Mouse (Mus musculus) liver, embryonic 15.5 days (tissue): ENCODE results near the gene Itgb2l. TPM values are rescaled to one million over a fixed set of nuclear protein-coding genes. Genes with fewer than 3 reads are reported as not detected.

ENCODE experiments used
- ATAC-seq: fragments of 200-750 bp; cut with Nextera tagmentation; 2 replicates; pipeline ENCODE4 v1.8.0; 2017; ENCODE audit warnings: moderate number of reproducible peaks, mild to moderate bottlenecking, moderate library complexity; ENCODE audit not compliant: insufficient read depth
- H3K27ac ChIP-seq: fragments of 300-500 bp; sonication (generic); replicated peaks from 2 replicates; pipeline ENCODE4 v1.5.1; 2015; ENCODE audit warnings: mild to moderate bottlenecking, inconsistent platforms
- H3K27me3 ChIP-seq: fragments of 300-500 bp; sonication (generic); 2 replicates; pipeline ENCODE4 v1.6.1; 2015; ENCODE audit warnings: mild to moderate bottlenecking, inconsistent platforms
- H3K36me3 ChIP-seq: fragments of 300-500 bp; sonication (generic); replicated peaks from 2 replicates; pipeline ENCODE4 v1.6.1; 2015; ENCODE audit warnings: moderate library complexity, mild to moderate bottlenecking, inconsistent platforms
- H3K4me1 ChIP-seq: fragments of 300-500 bp; sonication (generic); replicated peaks from 2 replicates; pipeline ENCODE4 v1.6.1; 2015; ENCODE audit warnings: inconsistent platforms
- H3K4me2 ChIP-seq: fragments of 300-500 bp; sonication (generic); 2 replicates; pipeline ENCODE4 v1.6.1; 2015; ENCODE audit warnings: moderate library complexity, mild to moderate bottlenecking, inconsistent platforms
- H3K4me3 ChIP-seq: fragments of 300-500 bp; sonication (generic); replicated peaks from 2 replicates; pipeline ENCODE4 v1.5.1; 2015; ENCODE audit warnings: mild to moderate bottlenecking, inconsistent platforms
- H3K9ac ChIP-seq: fragments of 300-500 bp; sonication (generic); 2 replicates; pipeline ENCODE4 v1.6.1; 2015; ENCODE audit warnings: moderate library complexity, mild to moderate bottlenecking, inconsistent platforms
- H3K9me3 ChIP-seq: fragments of 300-500 bp; sonication (generic); replicated peaks from 2 replicates; pipeline ENCODE4 v1.6.1; 2016; ENCODE audit warnings: inconsistent platforms
- WGBS: fragments of 180-500 bp; shearing (Covaris S2); methylation state at CpG from one replicate; pipeline ENCODE4 v1.1.7; 2015; ENCODE audit warnings: mixed read lengths; ENCODE audit not compliant: insufficient replicate concordance; 5-methylcytosine and 5-hydroxymethylcytosine counted together
- polyA plus RNA-seq: library from polyadenylated mRNA; unstranded; fragments of >200 nt; fragmentation: Nextera tagmentation; extraction: Ambion mirVana; gene quantifications from 2 replicates; pipeline ENCODE4 v1.2.1, GENCODE M21; 2015

Gene Itgb2l
- polyA plus RNA-seq, 1 experiment from 2014 or later = 5.8 TPM

DNA sequence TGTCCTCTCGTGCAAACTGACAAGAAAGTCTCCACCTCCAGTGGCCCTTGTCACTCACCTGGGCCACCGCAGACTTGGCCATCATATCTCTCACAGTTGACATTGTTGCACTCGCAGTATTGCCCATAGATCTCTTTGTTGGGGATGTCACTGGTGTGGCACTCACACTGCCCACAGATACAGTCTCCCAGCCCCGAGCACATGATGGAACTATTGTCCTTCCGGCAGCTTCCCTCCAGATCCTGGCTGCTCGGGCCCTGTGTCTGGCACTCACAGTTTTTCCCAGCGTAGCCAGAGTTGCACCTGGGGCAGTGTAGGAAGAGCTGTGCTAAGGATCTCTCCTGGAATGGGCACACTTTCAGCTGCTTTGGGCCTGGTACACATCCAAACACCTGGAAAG, 16.7 kb downstream of the Itgb2l start:
- H3K27me3 ChIP-seq = no peaks in the 10 kb centered on the region
- 64% methylated on average over 7 of the region's 7 CpGs for WGBS

DNA sequence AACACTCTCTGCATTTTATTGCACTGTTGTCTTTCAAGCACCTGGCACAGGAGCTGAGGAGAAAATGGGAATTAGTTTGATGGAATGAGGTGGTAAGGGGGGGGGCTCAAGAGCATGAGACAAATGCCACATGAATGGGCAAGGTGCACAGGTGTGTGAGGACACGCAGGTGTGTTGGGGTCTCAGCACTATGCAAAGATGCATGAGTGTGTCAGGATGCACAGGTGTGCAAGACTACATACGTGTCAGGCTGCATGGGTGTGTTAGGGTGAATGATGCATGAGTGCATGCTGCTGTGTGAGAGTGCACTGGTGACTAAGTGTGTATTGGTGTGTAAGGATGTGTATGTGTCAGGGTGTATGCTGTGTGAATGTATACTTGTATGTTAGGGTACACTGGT, 18.4 kb downstream of the Itgb2l start:
- ATAC-seq = no peak
- Histone ChIP-seq H3K4me3 (no peak overlapping the region), H3K9me3 (no peaks in the 10 kb centered on the region), H3K27me3 (no peaks in the 10 kb centered on the region), H3K4me1 (no peaks in the 10 kb centered on the region), H3K36me3 (no peaks in the 10 kb centered on the region), H3K27ac (no peak overlapping the region), H3K4me2 (no peak overlapping the region), H3K9ac (no peak overlapping the region)
- WGBS = 50% methylated on average over 2 of the region's 2 CpGs

More for the DNA sequence above, 16.7 kb downstream of the Itgb2l start:
- Histone ChIP-seq H3K4me2 (no peak overlapping the region), H3K9me3 (no peaks in the 10 kb centered on the region), H3K4me3 (no peak overlapping the region), H3K27ac (no peak overlapping the region), H3K4me1 (no peaks in the 10 kb centered on the region), H3K36me3 (no peaks in the 10 kb centered on the region), H3K9ac (no peak overlapping the region)
- no peak for ATAC-seq

DNA sequence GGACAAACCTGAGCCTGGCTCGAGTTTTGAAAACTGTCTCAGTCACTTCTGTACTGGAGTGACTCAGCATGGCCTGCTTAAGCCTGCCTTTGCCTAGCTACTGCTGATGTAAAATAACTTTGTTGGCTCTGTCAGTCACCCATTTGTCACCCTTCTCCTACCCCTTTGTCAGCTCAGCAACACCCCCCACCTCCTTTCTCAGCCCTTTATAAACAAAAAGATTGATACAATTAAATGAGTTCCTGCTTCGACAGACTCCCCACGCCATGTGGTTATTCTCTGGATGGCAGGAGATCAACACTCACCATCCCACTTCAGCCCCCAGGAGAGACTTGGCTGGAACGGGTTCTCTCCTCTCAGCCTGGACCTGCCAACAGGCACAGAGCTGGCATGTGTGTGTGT, 35.4 kb downstream of the Itgb2l start:
- Histone ChIP-seq H3K4me3 (no peak overlapping the region), H3K4me2 (no peak overlapping the region), H3K27ac (no peak overlapping the region), H3K9ac (no peak overlapping the region), H3K4me1 (no peaks in the 10 kb centered on the region), H3K27me3 (no peaks in the 10 kb centered on the region), H3K9me3 (no peaks in the 10 kb centered on the region), H3K36me3 (no peaks in the 10 kb centered on the region)
- ATAC-seq = no peak
- WGBS = 38% methylated on average over 4 of the region's 4 CpGs

DNA sequence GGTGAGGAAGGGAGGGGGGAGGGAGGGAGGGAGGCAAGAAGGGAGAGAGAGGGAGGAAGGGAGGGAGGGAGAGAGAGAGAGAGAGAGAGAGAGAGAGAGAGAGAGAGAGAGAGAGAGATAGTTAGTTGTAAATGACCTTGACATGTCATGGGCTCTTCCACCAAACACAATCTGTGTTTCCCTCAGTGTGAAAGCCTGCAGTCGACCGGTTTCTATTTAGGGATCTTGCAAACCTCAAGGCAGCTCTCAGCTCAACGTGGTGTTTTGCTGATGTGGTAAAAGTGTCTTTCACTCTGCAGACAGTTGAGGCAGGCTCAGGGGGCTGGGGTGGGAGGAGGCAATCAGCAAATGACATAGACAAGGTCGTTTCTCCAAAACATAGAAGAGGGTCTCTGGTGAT, 37.1 kb downstream of the Itgb2l start:
- no peak overlapping the region for H3K27ac ChIP-seq
- H3K4me3 ChIP-seq = no peak overlapping the region
- H3K4me2 ChIP-seq = no peak overlapping the region
- no peaks in the 10 kb centered on the region for H3K27me3 ChIP-seq
- no peak overlapping the region for H3K9ac ChIP-seq
- no peaks in the 10 kb centered on the region for H3K9me3 ChIP-seq
- H3K36me3 ChIP-seq = no peaks in the 10 kb centered on the region
- no peaks in the 10 kb centered on the region for H3K4me1 ChIP-seq
- 24% methylated on average over 4 of the region's 4 CpGs for WGBS
- no peak for ATAC-seq

DNA sequence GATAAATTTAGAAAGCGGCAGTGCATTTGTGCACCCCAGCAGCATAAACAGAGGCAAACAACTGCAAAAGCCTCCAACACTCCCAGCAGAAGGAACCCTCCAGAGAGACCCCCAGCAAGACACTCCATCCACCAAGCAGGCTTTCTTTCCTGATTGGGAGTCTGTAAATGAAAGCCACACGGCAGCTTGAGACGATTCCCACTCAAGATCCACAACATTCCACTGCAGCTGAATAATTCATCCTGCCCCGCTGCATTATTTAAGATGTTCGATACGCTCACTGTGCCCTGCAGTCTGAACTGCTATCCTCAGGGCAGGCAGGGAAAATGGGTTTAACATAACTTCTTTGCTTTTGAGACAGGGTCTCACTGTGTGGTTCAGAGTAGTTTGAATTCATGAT, 41.1 kb downstream of the Itgb2l start:
- no peak for ATAC-seq
- Histone ChIP-seq H3K27me3 (no peaks in the 10 kb centered on the region), H3K27ac (no peak overlapping the region), H3K4me3 (no peak overlapping the region), H3K4me2 (no peak overlapping the region), H3K36me3 (no peaks in the 10 kb centered on the region), H3K9ac (no peak overlapping the region), H3K9me3 (no peaks in the 10 kb centered on the region), H3K4me1 (no peaks in the 10 kb centered on the region)
- WGBS = 69% methylated on average over 6 of the region's 6 CpGs

DNA sequence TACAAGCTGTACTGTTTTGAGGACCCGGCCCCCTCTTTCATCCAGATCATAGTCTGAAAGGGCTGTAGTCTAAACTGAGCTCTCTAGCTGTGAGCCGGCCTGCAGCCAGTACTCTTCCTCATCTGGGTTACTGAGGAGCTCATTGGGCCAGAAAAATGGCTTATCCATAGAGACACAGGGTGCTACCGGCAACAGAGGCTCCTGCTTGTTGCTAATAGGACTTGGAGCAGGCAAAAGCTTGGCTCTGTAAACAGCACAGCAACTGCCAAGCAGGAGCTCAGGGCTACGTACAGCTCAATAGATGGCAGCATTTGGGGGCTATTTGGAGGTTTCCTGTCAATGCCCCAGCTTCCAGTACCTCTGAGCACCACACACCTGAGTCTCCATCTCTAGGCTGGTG, 43.4 kb downstream of the Itgb2l start:
- no peaks in the 10 kb centered on the region for H3K9me3 ChIP-seq
- H3K4me2 ChIP-seq = no peak overlapping the region
- no peak overlapping the region for H3K27ac ChIP-seq
- ATAC-seq = no peak
- H3K27me3 ChIP-seq = no peaks in the 10 kb centered on the region
- H3K4me1 ChIP-seq = no peaks in the 10 kb centered on the region
- H3K9ac ChIP-seq = no peak overlapping the region
- no peak overlapping the region for H3K4me3 ChIP-seq
- WGBS = 60% methylated on average over 4 of the region's 4 CpGs
- H3K36me3 ChIP-seq = no peaks in the 10 kb centered on the region

DNA sequence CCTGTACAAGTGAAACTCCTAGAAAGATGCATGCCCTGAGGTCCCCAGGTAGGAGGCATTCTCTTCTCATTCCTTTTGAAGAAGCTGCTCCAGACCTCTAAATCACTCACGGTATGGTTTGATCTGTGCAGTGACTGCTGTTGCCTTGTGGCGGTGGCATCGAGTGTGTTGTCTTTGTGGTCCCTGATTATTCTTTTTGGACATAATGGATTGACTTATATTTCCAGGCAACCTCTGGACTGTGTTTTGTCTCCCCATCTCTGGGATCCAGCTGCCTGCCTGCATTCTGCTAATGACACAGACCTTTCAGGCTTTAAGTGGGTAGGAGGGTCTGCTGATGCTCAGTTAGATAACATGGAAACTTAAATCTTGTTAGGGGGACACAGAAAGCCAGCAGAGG, 44.6 kb downstream of the Itgb2l start:
- ATAC-seq = no peak
- no peaks in the 10 kb centered on the region for H3K27me3 ChIP-seq
- WGBS = 67% methylated on average over 3 of the region's 3 CpGs
- no peak overlapping the region for H3K27ac ChIP-seq
- no peak overlapping the region for H3K4me3 ChIP-seq
- H3K36me3 ChIP-seq = no peaks in the 10 kb centered on the region
- H3K9me3 ChIP-seq = no peaks in the 10 kb centered on the region
- no peak overlapping the region for H3K9ac ChIP-seq
- no peak overlapping the region for H3K4me2 ChIP-seq
- H3K4me1 ChIP-seq = no peaks in the 10 kb centered on the region

DNA sequence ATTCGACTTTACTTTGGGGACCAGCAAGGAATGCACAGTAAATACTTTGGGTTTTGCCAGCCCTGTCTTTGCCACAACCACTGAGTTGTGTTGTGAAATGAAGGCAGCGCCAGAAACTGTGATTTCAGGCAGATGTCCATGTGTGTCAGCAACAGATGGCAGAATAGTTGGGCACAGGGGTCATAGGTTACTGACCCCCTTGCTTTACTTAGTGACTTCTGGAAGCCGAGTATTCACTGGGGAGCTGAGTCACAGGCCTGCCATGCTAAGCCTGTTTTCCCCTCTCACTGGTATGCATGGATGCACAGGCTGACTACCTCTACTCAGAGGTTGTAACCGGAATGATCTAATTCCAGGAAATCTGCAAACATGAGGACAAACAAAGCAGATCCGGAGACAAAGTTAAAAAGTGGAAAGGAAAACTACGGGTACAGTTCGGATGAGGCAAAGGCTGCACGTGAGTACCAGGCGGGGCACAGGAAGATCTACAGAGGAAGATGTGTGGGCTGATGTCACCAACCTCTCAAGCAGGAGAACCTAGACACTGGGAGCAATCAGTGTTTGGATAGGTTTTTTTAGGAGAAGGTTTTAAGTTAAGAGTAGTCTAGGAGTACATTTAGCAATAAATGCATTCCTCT, 47.3 kb downstream of the Itgb2l start:
- H3K4me3 ChIP-seq = no peak overlapping the region
- no peaks in the 10 kb centered on the region for H3K4me1 ChIP-seq
- WGBS = 53% methylated on average over 9 of the region's 9 CpGs
- H3K27ac ChIP-seq = no peak overlapping the region
- H3K36me3 ChIP-seq = no peaks in the 10 kb centered on the region
- no peak overlapping the region for H3K4me2 ChIP-seq
- H3K27me3 ChIP-seq = no peaks in the 10 kb centered on the region
- ATAC-seq = no peak
- H3K9me3 ChIP-seq = no peaks in the 10 kb centered on the region
- no peak overlapping the region for H3K9ac ChIP-seq

DNA sequence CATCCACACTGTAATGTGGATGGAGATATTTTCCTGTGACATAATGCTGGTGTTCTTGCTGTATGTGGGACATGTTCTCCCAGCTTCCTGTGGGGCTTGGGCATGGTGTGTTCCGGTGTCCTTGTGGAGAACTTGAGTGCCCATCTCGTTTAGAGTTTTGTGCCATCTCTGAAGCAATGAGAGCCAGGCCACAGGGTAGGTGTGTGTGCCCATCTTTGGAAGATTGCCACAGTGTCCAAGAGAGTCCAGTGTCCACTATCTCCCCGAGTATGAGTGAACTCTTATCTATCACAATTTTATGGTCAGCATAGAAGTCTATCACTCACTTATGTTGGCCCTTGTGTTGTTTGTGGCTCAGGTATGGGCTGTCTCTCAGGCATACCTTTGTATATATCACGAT, 47.9 kb downstream of the Itgb2l start:
- Histone ChIP-seq H3K4me3 (no peak overlapping the region), H3K9me3 (no peaks in the 10 kb centered on the region), H3K4me1 (no peaks in the 10 kb centered on the region), H3K36me3 (no peaks in the 10 kb centered on the region), H3K27me3 (no peaks in the 10 kb centered on the region), H3K4me2 (no peak overlapping the region), H3K27ac (no peak overlapping the region), H3K9ac (no peak overlapping the region)
- WGBS = 46% methylated on average over 4 of the region's 4 CpGs
- no peak for ATAC-seq

DNA sequence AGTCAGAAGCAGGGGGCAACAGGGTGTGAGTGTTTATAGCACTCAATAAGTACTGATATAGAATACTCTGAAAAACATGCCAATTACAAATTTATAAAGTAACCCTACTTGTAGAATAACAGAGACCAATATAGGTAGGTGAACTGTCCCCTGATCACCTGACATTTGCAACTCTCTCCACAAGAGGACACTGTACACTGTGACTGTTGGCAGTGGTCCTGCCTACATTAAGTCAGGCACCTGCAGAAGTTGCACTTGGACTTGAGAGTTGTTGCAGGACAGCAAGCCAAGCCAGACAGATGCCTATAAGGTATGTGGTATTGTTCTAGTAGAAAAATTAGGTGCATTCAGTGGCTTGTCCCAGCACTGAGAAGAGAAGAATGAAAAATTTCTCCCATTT, 52.3 kb downstream of the Itgb2l start:
- Histone ChIP-seq H3K4me3 (no peak overlapping the region), H3K9ac (no peak overlapping the region), H3K9me3 (no peaks in the 10 kb centered on the region), H3K4me1 (no peaks in the 10 kb centered on the region), H3K36me3 (no peaks in the 10 kb centered on the region), H3K27me3 (no peaks in the 10 kb centered on the region), H3K4me2 (no peak overlapping the region), H3K27ac (no peak overlapping the region)
- no peak for ATAC-seq

DNA sequence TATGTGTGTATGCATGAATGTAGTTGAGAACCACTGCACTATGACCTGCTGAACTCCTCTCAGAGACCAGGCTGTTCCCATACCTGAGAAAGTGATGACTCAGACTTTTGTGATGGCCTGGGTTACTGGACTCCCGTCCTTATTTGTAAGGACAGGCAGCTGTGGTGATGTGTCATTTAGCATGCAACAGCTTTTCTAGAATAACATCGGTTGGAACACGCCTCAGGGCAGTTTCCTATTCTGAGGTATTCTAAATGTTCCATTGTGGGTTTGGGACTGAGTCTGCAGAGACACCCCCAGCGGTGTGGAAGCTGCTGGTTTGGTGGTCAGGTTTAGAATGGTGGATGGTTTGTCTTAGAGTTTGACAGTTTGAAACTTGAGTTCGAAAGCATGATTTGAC, 54.9 kb downstream of the Itgb2l start:
- Histone ChIP-seq H3K9me3 (no peaks in the 10 kb centered on the region), H3K9ac (no peak overlapping the region), H3K4me3 (no peak overlapping the region), H3K4me1 (no peaks in the 10 kb centered on the region), H3K4me2 (no peak overlapping the region), H3K27ac (no peak overlapping the region), H3K27me3 (no peaks in the 10 kb centered on the region), H3K36me3 (no peaks in the 10 kb centered on the region)
- no peak for ATAC-seq
- 52% methylated on average over 5 of the region's 5 CpGs for WGBS

DNA sequence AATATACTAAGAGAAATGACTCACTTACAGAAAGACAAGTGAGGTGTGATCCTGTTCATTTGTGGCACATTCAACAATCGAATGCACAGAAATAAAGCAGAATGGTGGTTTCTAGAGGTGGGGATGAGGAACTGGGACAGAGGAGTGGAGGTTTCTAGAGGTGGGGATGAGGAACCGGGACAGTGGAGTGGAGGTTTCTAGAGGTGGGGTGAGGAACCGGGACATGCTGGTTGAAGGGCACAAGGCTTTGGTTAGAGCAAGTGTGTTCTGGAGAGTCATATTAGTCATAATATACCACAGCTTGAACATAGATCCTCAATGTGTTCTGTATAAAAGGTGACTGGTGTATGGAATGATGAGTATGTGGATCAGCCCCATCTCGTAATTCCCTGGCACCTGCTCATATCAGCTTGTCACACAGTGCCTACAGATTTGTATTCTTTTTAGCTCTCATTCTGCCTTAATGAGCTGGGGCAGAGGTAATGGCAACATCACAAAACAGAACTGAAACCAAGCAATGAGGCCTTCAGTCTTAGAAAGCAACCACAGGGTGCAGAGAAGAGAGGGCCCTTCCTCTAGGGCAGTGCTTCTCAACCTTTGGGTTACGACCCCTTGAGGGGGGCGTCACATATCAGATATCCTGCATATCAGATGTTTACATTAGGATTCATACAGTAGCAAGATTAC, 55.6 kb downstream of the Itgb2l start:
- Histone ChIP-seq H3K9ac (no peak overlapping the region), H3K27me3 (no peaks in the 10 kb centered on the region), H3K9me3 (no peaks in the 10 kb centered on the region), H3K27ac (no peak overlapping the region), H3K4me3 (no peak overlapping the region), H3K4me1 (no peaks in the 10 kb centered on the region), H3K36me3 (no peaks in the 10 kb centered on the region), H3K4me2 (no peak overlapping the region)
- 55% methylated on average over 6 of the region's 6 CpGs for WGBS
- ATAC-seq = no peak
